Mouse (Mus musculus): ENCODE measurements at regions not wholly inside any gene's neighbourhood (a gene's known extent, or its start where the extent isn't known, plus 50 kb on each side); places are given as distances from the start of the nearest gene placed in this dataset.
"Not testable (repeated sequence)": the region's sequence is repeated elsewhere in the genome, so short reads cannot be mapped to it uniquely, and the experiment has no call there.

GRCm38 (mm10) chr7:60293556-60293955 is 153.5 kb upstream of the Snrpn start:
- no peak overlapping the region for H3K27ac ChIP-seq (ENCODE audit: low read length)
- no peak for ATAC-seq (ENCODE audit: insufficient number of reproducible peaks, insufficient read depth, low FRiP score, low read depth)
- H3K4me1 ChIP-seq (ENCODE audit: control insufficient read depth, insufficient read depth, low read length), result no peaks in the 10 kb centered on the region
- no peaks in the 10 kb centered on the region for H3K9me3 ChIP-seq (ENCODE audit: control insufficient read depth, low read depth, low read length)
- no peaks in the 10 kb centered on the region for H3K27me3 ChIP-seq (ENCODE audit: control insufficient read depth, insufficient read depth, low read length)
- no peak overlapping the region for H3K4me2 ChIP-seq (replicated peaks; ENCODE audit: low read depth, low read length)
- no peak overlapping the region for H3K9ac ChIP-seq (replicated peaks; ENCODE audit: low read depth, low read length)
- H3K4me3 ChIP-seq (ENCODE audit: low read depth, low read length), result no peak overlapping the region
- 88% methylated on average over 9 of the region's 9 CpGs for WGBS
- no peaks in the 10 kb centered on the region for H3K36me3 ChIP-seq (ENCODE audit: control insufficient read depth, insufficient read depth, low read length)

DNA sequence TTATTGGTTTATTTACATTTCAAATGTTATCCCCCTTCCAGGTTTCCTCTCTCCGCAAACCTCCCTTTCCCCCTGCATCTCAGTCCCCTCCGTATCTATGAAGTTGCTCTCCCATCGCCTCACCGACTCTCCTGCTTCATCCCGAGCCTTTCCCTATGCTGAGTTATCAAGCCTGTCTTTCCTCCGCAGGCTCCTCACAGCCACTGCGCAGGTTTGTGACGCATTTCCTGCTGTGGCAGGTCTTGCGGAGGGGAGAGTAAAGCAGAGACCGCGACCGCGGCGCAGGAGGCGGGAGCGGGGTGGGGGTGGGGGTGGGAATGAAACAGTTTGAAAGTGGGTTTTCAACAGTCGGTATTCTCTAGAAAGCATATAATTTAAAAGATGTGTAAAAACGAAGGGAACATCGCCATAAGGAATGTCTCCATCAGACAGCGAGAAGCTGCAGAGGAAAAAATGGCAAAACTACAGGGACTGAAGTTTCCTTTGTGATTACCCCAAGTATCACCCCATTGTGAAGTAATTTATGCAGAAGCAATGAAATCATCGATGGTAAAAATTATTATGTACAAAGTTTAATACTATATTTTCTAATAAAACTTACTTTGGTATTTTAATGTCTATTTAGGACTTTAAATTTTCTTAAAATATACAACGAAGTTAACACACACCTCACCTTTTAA is 104.3 kb upstream of the Snrpn start:
- not testable (repeated sequence) for H3K27me3 ChIP-seq (ENCODE audit: control insufficient read depth, insufficient read depth, low read length); H3K4me1 ChIP-seq (ENCODE audit: control insufficient read depth, insufficient read depth, low read length); H3K36me3 ChIP-seq (ENCODE audit: control insufficient read depth, insufficient read depth, low read length); H3K9me3 ChIP-seq (ENCODE audit: control insufficient read depth, low read depth, low read length); H3K9ac ChIP-seq (replicated peaks; ENCODE audit: low read depth, low read length); H3K4me2 ChIP-seq (replicated peaks; ENCODE audit: low read depth, low read length); H3K27ac ChIP-seq (ENCODE audit: low read length)
- peak; percentile 95 for ATAC-seq (ENCODE audit: insufficient number of reproducible peaks, insufficient read depth, low FRiP score, low read depth)
- H3K4me3 ChIP-seq (ENCODE audit: low read depth, low read length), result peak overlapping the region; percentile 16
- 15% methylated on average over 22 of the region's 22 CpGs for WGBS

- H3K9ac ChIP-seq (replicated peaks; ENCODE audit: low read depth, low read length), result 0 out of 2 replicates have a peak overlapping the region, but pooled peaks have one; percentile 21
- not testable (repeated sequence) for H3K27me3 ChIP-seq (ENCODE audit: control insufficient read depth, insufficient read depth, low read length); ATAC-seq (ENCODE audit: insufficient number of reproducible peaks, insufficient read depth, low FRiP score, low read depth); H3K4me1 ChIP-seq (ENCODE audit: control insufficient read depth, insufficient read depth, low read length); H3K36me3 ChIP-seq (ENCODE audit: control insufficient read depth, insufficient read depth, low read length); H3K9me3 ChIP-seq (ENCODE audit: control insufficient read depth, low read depth, low read length); H3K27ac ChIP-seq (ENCODE audit: low read length)
- 33% methylated on average over 11 of the region's 11 CpGs for WGBS
- H3K4me3 ChIP-seq (ENCODE audit: low read depth, low read length), result peak overlapping the region; percentile 33
- peak overlapping the region; percentile 20; the same call in 1 of the 2 replicates for H3K4me2 ChIP-seq (replicated peaks; ENCODE audit: low read depth, low read length)
These were observed 103.7 kb upstream of the Snrpn start for GRCm38 (mm10) chr7:60243746-60244145.

- not testable (repeated sequence) for ATAC-seq (ENCODE audit: insufficient number of reproducible peaks, insufficient read depth, low FRiP score, low read depth); H3K4me1 ChIP-seq (ENCODE audit: control insufficient read depth, insufficient read depth, low read length); H3K27me3 ChIP-seq (ENCODE audit: control insufficient read depth, insufficient read depth, low read length); H3K36me3 ChIP-seq (ENCODE audit: control insufficient read depth, insufficient read depth, low read length); H3K27ac ChIP-seq (ENCODE audit: low read length); H3K4me2 ChIP-seq (replicated peaks; ENCODE audit: low read depth, low read length); H3K4me3 ChIP-seq (ENCODE audit: low read depth, low read length); H3K9ac ChIP-seq (replicated peaks; ENCODE audit: low read depth, low read length); H3K9me3 ChIP-seq (ENCODE audit: control insufficient read depth, low read depth, low read length)
- WGBS, result 9% methylated on average over 4 of the region's 4 CpGs
These were observed 98.7 kb upstream of the Snrpn start for GRCm38 (mm10) chr7:60238595-60239195.

- H3K9ac ChIP-seq (replicated peaks; ENCODE audit: low read depth, low read length); ATAC-seq (ENCODE audit: insufficient number of reproducible peaks, insufficient read depth, low FRiP score, low read depth); H3K27ac ChIP-seq (ENCODE audit: low read length); H3K27me3 ChIP-seq (ENCODE audit: control insufficient read depth, insufficient read depth, low read length); H3K4me3 ChIP-seq (ENCODE audit: low read depth, low read length); H3K4me1 ChIP-seq (ENCODE audit: control insufficient read depth, insufficient read depth, low read length); H3K4me2 ChIP-seq (replicated peaks; ENCODE audit: low read depth, low read length); H3K36me3 ChIP-seq (ENCODE audit: control insufficient read depth, insufficient read depth, low read length); H3K9me3 ChIP-seq (ENCODE audit: control insufficient read depth, low read depth, low read length): not testable (repeated sequence)
- 51% methylated on average over 3 of the region's 3 CpGs for WGBS
These were observed 76.6 kb upstream of the Snrpn start for GRCm38 (mm10) chr7:60216358-60217273.
